Mouse (Mus musculus) liver, adult 2 months (tissue): ENCODE measurements at regions not wholly inside any gene's neighbourhood (a gene's known extent, or its start where the extent isn't known, plus 50 kb on each side); places are given as distances from the start of the nearest gene placed in this dataset.
"Not testable (repeated sequence)": the region's sequence is repeated elsewhere in the genome, so short reads cannot be mapped to it uniquely, and the experiment has no call there.

Experiments
- DNase-seq: peaks from one replicate; pipeline ENCODE4 v3.0.0-alpha.2; 2011; ENCODE audit warnings: low read depth, low spot score; ENCODE audit errors: extremely low read depth
- H3K27ac ChIP-seq: fragments of 200-500 bp; replicated peaks from 2 replicates; pipeline ENCODE4 v1.5.1; 2012; ENCODE audit warnings: low read depth, mild to moderate bottlenecking, control low read depth, inconsistent platforms, low read length; ENCODE audit not compliant: insufficient read depth
- H3K27me3 ChIP-seq: fragments of 200-500 bp; 2 replicates; pipeline ENCODE4 v1.6.1; 2012; ENCODE audit warnings: mild to moderate bottlenecking, moderate library complexity, low read length, inconsistent platforms; ENCODE audit not compliant: control insufficient read depth, insufficient read depth
- H3K36me3 ChIP-seq: fragments of 200-500 bp; 2 replicates; pipeline ENCODE4 v1.6.1; 2012; ENCODE audit warnings: low read length, inconsistent platforms; ENCODE audit not compliant: control insufficient read depth, insufficient read depth
- H3K4me1 ChIP-seq: fragments of 200-500 bp; 2 replicates; pipeline ENCODE4 v1.6.1; 2011; ENCODE audit warnings: low read length; ENCODE audit not compliant: control insufficient read depth, insufficient read depth
- H3K4me3 ChIP-seq: fragments of 200-500 bp; 2 replicates; pipeline ENCODE4 v1.5.1; 2011; ENCODE audit warnings: low read depth, mild to moderate bottlenecking, control low read depth, low read length, moderate library complexity; ENCODE audit not compliant: insufficient read depth
- H3K79me2 ChIP-seq: fragments of 200-500 bp; 2 replicates; pipeline ENCODE4 v1.6.1; 2012; ENCODE audit warnings: inconsistent platforms, mild to moderate bottlenecking, low read length, moderate library complexity; ENCODE audit not compliant: control insufficient read depth, insufficient read depth
- H3K9ac ChIP-seq: fragments of 200-500 bp; 2 replicates; pipeline ENCODE4 v1.6.1; 2012; ENCODE audit warnings: low read depth, mild to moderate bottlenecking, control low read depth, inconsistent platforms, low read length
- CTCF ChIP-seq: fragments of 200-500 bp; IDR thresholded peaks from 2 replicates; pipeline ENCODE4 v1.5.1; 2011; ENCODE audit warnings: low read depth, low read length, control low read depth
- POLR2A ChIP-seq: fragments of 200-500 bp; IDR thresholded peaks from 2 replicates; pipeline ENCODE4 v1.6.1; 2011; ENCODE audit warnings: low read length, control low read depth; ENCODE audit not compliant: insufficient read depth; ENCODE audit errors: extremely low read depth
- WGBS: fragments of 180-500 bp; shearing (Covaris S2); methylation state at CpG from one replicate; pipeline ENCODE4 v1.1.7; 2018; 5-methylcytosine and 5-hydroxymethylcytosine counted together

- H3K79me2 ChIP-seq = no peaks in the 10 kb centered on the region
- no peak overlapping the region for H3K27ac ChIP-seq
- TF ChIP-seq POLR2A = no peak
- no peaks in the 10 kb centered on the region for H3K36me3 ChIP-seq
- H3K4me3 ChIP-seq = no peak overlapping the region
- DNase-seq = no peak
- no peak overlapping the region for H3K9ac ChIP-seq
- WGBS = 89% methylated on average over 8 of the region's 8 CpGs
- H3K4me1 ChIP-seq = no peaks in the 10 kb centered on the region
- no peaks in the 10 kb centered on the region for H3K27me3 ChIP-seq
Measured at GRCm38 (mm10) chr1:83970641-83971285, 393.2 kb downstream of the Pid1 start.

- H3K36me3 ChIP-seq, H3K4me3 ChIP-seq, H3K79me2 ChIP-seq, H3K27ac ChIP-seq, H3K9ac ChIP-seq, DNase-seq, H3K27me3 ChIP-seq, H3K4me1 ChIP-seq: not testable (repeated sequence)
Measured at GRCm38 (mm10) chr1:83964631-83965030, 399.3 kb downstream of the Pid1 start.

- no peak overlapping the region for H3K9ac ChIP-seq
- no peaks in the 10 kb centered on the region for H3K27me3 ChIP-seq
- H3K79me2 ChIP-seq = no peaks in the 10 kb centered on the region
- no peak overlapping the region for H3K4me3 ChIP-seq
- WGBS = 99% methylated on average over 2 of the region's 2 CpGs
- H3K4me1 ChIP-seq = no peaks in the 10 kb centered on the region
- no peak for TF ChIP-seq CTCF
- no peak for TF ChIP-seq POLR2A
- no peak overlapping the region for H3K27ac ChIP-seq
- H3K36me3 ChIP-seq = no peaks in the 10 kb centered on the region
- no peak for DNase-seq
Measured at GRCm38 (mm10) chr1:83961761-83962160, 402.2 kb downstream of the Pid1 start.

GRCm38 (mm10) chr1:83959756-83960155 lies 404.2 kb downstream of the Pid1 start:
- H3K27ac ChIP-seq = no peak overlapping the region
- 40% methylated on average over 4 of the region's 4 CpGs for WGBS
- H3K79me2 ChIP-seq = no peaks in the 10 kb centered on the region
- no peak overlapping the region for H3K4me3 ChIP-seq
- H3K4me1 ChIP-seq = no peaks in the 10 kb centered on the region
- H3K27me3 ChIP-seq = no peaks in the 10 kb centered on the region
- DNase-seq = peak; percentile 26
- H3K9ac ChIP-seq = no peak overlapping the region
- TF ChIP-seq CTCF (no peak), POLR2A (no peak)
- no peaks in the 10 kb centered on the region for H3K36me3 ChIP-seq

GRCm38 (mm10) chr1:83922900-83923299 lies 441.1 kb downstream of the Pid1 start:
- Histone ChIP-seq H3K27me3 (no peaks in the 10 kb centered on the region), H3K79me2 (no peaks in the 10 kb centered on the region), H3K4me1 (no peaks in the 10 kb centered on the region), H3K4me3 (no peak overlapping the region), H3K36me3 (no peaks in the 10 kb centered on the region), H3K9ac (no peak overlapping the region), H3K27ac (no peak overlapping the region)
- no peak for DNase-seq
- 79% methylated on average over 2 of the region's 2 CpGs for WGBS
- TF ChIP-seq POLR2A (no peak), CTCF (no peak)

- no peak for TF ChIP-seq CTCF
- TF ChIP-seq POLR2A = no peak
- Histone ChIP-seq H3K27ac (no peak overlapping the region), H3K27me3 (no peaks in the 10 kb centered on the region), H3K9ac (no peak overlapping the region), H3K4me3 (no peak overlapping the region), H3K36me3 (no peaks in the 10 kb centered on the region), H3K79me2 (no peaks in the 10 kb centered on the region), H3K4me1 (no peaks in the 10 kb centered on the region)
- no peak for DNase-seq
- 87% methylated on average over 5 of the region's 5 CpGs for WGBS
Measured at GRCm38 (mm10) chr1:83915454-83915853, 448.5 kb downstream of the Pid1 start.
